Mouse (Mus musculus): ENCODE measurements around the gene Smpd2. TPM values are rescaled to one million over a fixed set of nuclear protein-coding genes. Genes with fewer than 3 reads are reported as not detected.

The Smpd2 gene
- total RNA-seq, 2 experiments from 2014 or later: 2.1 to 3.1 TPM

DNA sequence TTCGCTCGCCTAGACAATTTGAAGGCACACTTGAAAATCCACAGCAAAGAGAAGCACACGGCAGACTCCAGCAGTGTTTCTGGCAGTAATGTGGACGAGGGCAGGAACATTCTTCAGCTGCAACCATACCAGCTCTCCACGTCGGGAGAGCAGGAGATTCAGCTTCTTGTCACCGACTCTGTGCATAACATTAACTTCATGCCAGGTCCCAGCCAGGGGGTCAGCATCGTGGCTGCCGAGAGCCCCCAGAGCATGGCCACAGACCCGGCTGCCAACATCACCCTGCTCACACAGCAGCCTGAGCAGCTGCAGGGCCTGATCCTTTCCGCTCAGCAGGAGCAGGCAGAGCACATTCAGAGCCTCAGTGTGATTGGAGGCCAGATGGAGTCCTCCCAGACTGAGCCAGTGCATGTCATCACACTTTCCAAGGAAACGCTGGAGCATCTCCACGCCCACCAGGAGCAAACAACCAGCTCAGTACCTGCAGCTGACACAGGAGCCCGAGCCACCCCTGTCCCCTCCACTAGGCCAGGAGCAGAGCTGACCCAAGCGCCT, 25.7 kb downstream of the Smpd2 start:
- no peak for ATAC-seq (replicated peaks; ENCODE audit: low FRiP score, low TSS enrichment, poor library complexity, severe bottlenecking)

DNA sequence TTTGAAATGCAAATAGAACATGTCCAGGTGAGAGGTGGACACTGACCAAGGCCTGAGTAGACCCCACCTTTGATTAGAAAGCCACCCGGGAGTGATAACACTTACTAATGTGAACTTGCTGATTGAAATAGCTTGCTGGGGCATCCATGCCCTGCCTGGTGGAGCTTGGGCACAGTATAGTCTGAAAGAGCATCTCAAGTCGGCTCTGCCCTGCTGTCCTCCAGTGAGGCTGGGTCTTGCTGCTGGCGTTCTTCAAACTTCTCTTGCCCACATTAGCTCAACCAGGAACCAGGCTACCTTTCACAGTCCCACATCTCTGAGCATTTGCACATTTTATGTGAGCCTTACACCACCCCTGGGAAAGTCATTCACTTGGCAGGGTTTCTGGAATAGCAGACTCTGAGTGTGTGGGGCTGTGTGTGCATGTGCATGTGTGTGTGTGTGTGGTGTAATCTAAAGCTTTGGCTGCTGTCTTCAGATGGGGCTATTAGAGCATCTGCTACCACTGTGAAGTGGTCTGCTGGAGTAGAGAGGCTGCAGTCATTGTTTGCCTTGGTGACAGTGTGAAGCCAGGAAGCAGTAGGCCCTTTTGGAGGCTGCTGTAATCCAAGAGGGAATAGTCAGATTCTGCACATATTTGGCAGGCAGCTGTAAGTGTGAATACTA, 29.0 kb downstream of the Smpd2 start:
- ATAC-seq (replicated peaks; ENCODE audit: low FRiP score, low TSS enrichment, poor library complexity, severe bottlenecking): no peak

DNA sequence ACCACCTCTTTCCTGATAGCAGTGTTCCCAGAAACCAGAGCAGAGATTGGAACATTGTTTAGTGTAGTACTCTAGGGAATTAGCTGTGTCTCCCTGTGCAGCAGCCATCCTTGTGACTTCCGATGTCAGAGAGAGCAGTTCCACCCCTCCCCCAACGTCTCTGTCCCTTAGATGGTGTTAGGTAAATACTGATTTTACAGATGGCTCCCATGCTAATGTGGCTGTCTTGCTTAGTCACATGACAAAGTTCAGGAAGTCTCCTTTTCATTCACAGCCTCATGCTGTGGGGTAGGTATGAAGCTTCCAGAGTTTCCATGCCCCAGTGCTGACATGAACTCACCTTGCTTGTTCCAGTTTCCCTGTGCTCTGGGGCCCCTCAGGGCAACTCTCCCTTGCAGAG, 29.7 kb downstream of the Smpd2 start:
- no peak for ATAC-seq (replicated peaks; ENCODE audit: low FRiP score, low TSS enrichment, poor library complexity, severe bottlenecking)

DNA sequence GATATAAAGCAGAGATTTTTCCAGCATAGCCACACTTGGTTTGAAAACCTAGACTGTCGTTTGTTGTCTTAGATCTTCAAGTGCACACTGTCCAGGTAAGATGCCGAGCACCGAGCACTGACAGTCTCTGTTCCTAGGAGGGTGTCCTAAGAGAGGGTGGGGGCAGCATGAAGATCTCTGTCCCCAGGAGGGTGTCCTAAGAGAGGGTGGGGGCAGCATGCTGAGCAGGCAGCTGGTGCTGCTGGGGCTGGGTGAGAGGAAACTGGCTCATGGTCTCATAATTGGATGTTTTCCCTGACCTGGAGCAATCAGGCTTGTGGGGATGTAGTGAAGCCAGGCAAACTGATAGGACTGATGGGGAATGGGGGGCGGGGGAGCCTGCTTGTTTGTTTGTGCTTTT, 30.2 kb downstream of the Smpd2 start:
- no peak for ATAC-seq (replicated peaks; ENCODE audit: low FRiP score, low TSS enrichment, poor library complexity, severe bottlenecking)

DNA sequence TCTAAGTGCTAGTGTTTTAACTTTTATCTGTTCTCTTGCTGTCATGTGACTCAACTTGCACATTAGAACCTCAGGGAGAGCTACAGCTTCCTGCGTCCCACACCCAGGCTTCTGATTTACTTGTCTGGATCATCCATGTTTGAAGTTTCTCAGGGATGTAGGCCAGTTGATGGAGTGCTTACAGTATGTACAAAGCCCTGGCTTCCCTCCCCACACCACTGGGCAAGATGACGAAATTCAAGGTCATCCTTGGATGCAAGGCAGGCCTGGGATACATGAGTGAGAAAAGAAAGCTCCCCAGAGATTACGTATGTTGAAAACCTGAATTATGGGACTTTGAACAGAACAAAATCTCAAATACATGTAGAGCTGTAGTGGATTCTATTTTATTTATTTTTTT, 37.4 kb downstream of the Smpd2 start:
- ATAC-seq (replicated peaks; ENCODE audit: low FRiP score, low TSS enrichment, poor library complexity, severe bottlenecking): no peak

DNA sequence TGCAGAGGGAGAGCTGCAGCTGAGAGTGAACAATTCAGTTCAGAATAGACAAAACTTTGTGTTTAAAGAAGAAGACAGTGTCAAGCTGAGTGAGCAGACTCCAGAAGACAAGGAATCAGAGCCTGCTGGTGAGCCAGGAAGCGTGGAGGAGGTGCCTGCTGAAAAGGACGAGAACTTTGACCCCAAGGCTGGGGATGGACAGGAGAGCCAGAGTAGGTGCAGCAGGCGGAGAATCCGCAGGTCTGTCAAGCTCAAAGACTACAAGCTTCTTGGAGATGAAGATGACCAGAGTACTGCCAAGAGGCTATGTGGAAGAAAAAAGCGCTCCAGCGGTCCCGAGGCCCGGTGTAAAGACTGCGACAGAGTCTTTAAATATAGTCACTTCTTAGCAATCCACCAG, 38.5 kb downstream of the Smpd2 start:
- no peak for ATAC-seq (replicated peaks; ENCODE audit: low FRiP score, low TSS enrichment, poor library complexity, severe bottlenecking)

DNA sequence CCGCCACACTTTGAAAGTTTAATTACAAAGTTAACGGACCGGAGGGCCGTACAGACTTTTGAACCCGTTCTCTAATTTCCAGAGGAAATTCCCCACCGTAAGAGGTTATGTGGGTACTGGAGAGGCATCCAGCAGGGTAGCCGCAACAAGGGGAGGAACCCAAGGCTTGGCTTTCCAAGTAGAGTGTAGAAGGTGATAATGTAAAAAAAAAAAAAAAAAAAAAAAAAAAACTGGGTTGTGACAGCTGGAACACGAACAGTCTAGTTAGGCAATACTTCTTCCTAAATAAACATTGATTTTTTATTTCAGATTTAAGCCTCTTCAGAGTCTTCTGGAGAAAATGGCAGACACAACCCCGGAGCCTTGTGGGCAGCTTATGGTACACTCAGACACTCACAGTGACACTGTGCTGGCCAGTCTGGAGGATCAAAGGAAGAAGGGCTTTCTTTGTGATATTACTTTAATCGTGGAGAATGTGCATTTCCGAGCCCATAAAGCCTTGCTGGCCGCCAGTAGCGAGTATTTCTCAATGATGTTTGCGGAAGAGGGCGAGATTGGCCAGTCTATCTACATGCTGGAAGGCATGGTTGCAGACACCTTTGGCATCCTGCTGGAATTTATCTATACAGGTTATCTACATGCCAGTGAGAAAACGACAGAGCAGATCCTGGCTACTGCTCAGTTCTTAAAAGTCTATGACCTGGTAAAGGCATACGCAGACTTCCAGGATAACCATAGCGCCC, 39.2 kb downstream of the Smpd2 start:
- 0 out of 2 replicates have a peak, but pooled peaks have one; percentile 11 for ATAC-seq (replicated peaks; ENCODE audit: low FRiP score, low TSS enrichment, poor library complexity, severe bottlenecking)

DNA sequence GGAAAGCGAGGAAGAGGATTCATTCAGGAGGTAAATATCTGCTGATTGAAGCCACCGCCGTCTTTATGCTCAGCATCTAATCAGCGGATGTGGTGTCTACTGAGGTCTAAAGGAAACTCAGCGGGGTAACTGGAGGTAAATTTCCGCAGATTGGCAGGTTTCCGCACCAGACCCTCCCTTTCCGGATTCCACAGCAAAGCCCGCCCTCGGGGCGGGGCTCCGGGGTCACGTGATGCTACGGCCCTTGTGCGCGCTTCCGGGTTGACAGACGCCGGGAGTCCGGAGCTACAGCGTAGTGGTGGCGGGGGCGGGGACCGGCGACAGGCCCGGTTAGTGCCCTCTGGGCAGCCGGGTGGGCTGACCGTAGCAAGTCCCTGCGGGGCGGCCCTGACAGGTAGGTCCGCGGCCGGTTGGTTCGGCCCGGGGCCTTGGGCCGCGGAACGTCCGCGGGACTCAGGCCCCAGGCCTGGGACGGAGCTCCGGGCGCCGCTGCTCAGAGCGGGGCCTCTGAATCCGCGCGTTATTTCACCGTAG, 40.0 kb downstream of the Smpd2 start, which contains the start of gene Zbtb24:
Gene Zbtb24, plus strand, starts transcription at position 247 of the 534 bp plus-strand sequence.
- ATAC-seq (replicated peaks; ENCODE audit: low FRiP score, low TSS enrichment, poor library complexity, severe bottlenecking): peak; percentile 96

DNA sequence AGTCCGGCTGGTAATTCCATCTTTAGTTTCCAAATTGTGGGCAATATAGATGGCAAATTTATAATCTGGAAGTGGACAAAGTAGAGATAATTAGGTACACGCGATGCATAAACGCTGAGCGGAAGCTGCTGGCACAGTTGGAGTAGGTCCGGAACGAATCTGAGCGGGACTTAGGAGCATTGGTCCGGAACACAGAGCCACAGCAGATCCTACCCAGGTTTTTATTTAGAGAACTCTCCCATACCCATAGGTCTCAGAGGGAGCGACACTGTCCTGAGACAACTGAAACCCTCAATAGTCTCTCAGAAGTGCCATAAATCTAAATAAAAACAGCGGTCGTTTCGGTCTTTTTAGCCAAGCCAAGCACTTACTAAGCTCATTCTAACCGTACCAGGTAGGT, 40.5 kb downstream of the Smpd2 start:
- ATAC-seq (replicated peaks; ENCODE audit: low FRiP score, low TSS enrichment, poor library complexity, severe bottlenecking): peak; percentile 46

DNA sequence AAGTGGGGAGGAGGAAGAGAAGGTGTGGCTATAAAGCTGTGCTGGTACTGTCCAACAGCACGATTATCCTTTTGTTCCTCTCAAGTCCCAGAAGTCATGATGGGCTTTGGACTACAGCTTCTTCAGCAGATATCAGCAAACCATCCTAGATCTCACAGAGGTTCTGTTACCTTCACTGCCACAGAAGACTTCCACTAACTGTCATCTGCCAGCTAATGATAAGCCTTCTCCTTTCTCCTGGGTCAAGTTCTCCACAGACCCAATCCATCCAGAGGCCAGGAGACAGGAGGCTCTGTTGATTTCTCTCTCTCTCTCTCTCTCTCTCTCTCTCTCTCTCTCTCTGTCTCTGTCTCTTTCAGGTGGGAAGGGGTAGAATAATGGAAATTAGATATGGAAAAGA, 42.0 kb downstream of the Smpd2 start:
- no peak for ATAC-seq (replicated peaks; ENCODE audit: low FRiP score, low TSS enrichment, poor library complexity, severe bottlenecking)

Other genes starting within 250 kb of the Smpd2 start
- gene Fig4, start 187.1 kb downstream of the Smpd2 start, total RNA-seq (2014; fragmentation: Nextera tagmentation): 11.8 and 12.8 TPM in 2 replicates
- 20.5 and 22.5 TPM in 2 replicates for gene Fig4, start 187.1 kb downstream of the Smpd2 start, total RNA-seq (2017)
- gene Ak9, start 186.4 kb downstream of the Smpd2 start, total RNA-seq (2014; fragmentation: Nextera tagmentation): not detected in 2 replicates
- gene Ak9, start 186.4 kb downstream of the Smpd2 start, total RNA-seq (2017): not detected in 2 replicates
- 8.9 and 9.9 TPM in 2 replicates for gene Zbtb24, start 40.0 kb downstream of the Smpd2 start, total RNA-seq (2014; fragmentation: Nextera tagmentation)
- gene Zbtb24, start 40.0 kb downstream of the Smpd2 start, total RNA-seq (2017): 11.8 and 21.9 TPM in 2 replicates
- 2.6 and 19.8 TPM in 2 replicates for gene Mical1, start 14.1 kb downstream of the Smpd2 start, total RNA-seq (2014; fragmentation: Nextera tagmentation)
- 1.9 and 14.4 TPM in 2 replicates for gene Mical1, start 14.1 kb downstream of the Smpd2 start, total RNA-seq (2017)
- gene Ppil6, start 70 bp upstream of the Smpd2 start, total RNA-seq (2014; fragmentation: Nextera tagmentation): 0.84 TPM in 1 of 2 replicates, not detected in the other
- not detected in 2 replicates for gene Ppil6, start 70 bp upstream of the Smpd2 start, total RNA-seq (2017)
- gene Cd164, start 29.0 kb upstream of the Smpd2 start, total RNA-seq (2014; fragmentation: Nextera tagmentation): 100 and 107 TPM in 2 replicates
- 96.6 and 142 TPM in 2 replicates for gene Cd164, start 29.0 kb upstream of the Smpd2 start, total RNA-seq (2017)
- gene Ccdc162, start 226.3 kb upstream of the Smpd2 start, total RNA-seq (2014; fragmentation: Nextera tagmentation): 0.42 TPM in 1 of 2 replicates, not detected in the other
- not detected in 2 replicates for gene Ccdc162, start 226.3 kb upstream of the Smpd2 start, total RNA-seq (2017)

Measured in megakaryocyte-erythroid progenitor cell, adult 5-6 weeks (primary cell).